10 mouse cellular contexts compared by ENCODE assay signal in genomic region chr8:84738715-84739400, GRCm38 (mm10). TPM values are rescaled to one million over a fixed set of nuclear protein-coding genes. Genes with fewer than 3 reads are reported as not detected.
DNase-seq lines count a peak whose midpoint lies in the region; ATAC-seq and TF ChIP-seq lines count a peak whose summit lies in the region.
"Had no signal": no experiment of that assay in that cellular context is flagged by ENCODE, and none has a peak within 500 bp of the region (broad histone marks: within the 10 kb centered on the region; RNA-seq: fewer than 3 reads in every experiment).

No protein-coding gene starts in this region.

- peak overlapping the region; percentile 45; the same call in 1 of the 2 replicates for H3K9ac ChIP-seq in heart, embryonic 14.5 days (ENCODE audit: low read length)
- no peak overlapping the region; the same call in 1 of the 2 replicates for H3K9ac ChIP-seq in limb, embryonic 11.5 days (ENCODE audit: low read length)

- WGBS in heart, embryonic 14.5 days: 73% methylated on average over 10 of the region's 10 CpGs
- 36% methylated on average over 10 of the region's 10 CpGs for WGBS in limb, embryonic 11.5 days

- H3K4me1 ChIP-seq in heart, embryonic 14.5 days (ENCODE audit: control insufficient read depth in 2 of 2, insufficient read depth in 2 of 2, low read length in 2 of 2): peaks cover 65 to 81% of the 10 kb centered on the region in 2 experiments
- H3K4me1 ChIP-seq in E14TG2a.4 (replicated peaks; ENCODE audit: low read depth, low read length): peaks cover 69% of the 10 kb centered on the region
- peaks cover 28% of the 10 kb centered on the region for H3K4me1 ChIP-seq in embryonic fibroblast, embryonic 13.5 days (ENCODE audit: control insufficient read depth, insufficient read depth, low read length)
- H3K4me1 ChIP-seq in limb, embryonic 11.5 days (ENCODE audit: control insufficient read depth, insufficient read depth, low read length): peaks cover 80% of the 10 kb centered on the region

- H3K36me3 ChIP-seq in heart, embryonic 14.5 days (ENCODE audit: control insufficient read depth, insufficient read depth, low read length): no peaks in the 10 kb centered on the region
- H3K36me3 ChIP-seq in E14TG2a.4 (ENCODE audit: insufficient read depth, low read length): no peaks in the 10 kb centered on the region
- H3K36me3 ChIP-seq in limb, embryonic 11.5 days (ENCODE audit: control insufficient read depth, insufficient read depth, low read length): no peaks in the 10 kb centered on the region

- peak overlapping the region; percentile 3 to 5; a peak in 1 of 4 replicates for H3K27ac ChIP-seq in heart, embryonic 14.5 days (replicated peaks in 1 of 2; ENCODE audit: control insufficient read depth in 1 of 2, insufficient read depth in 1 of 2, low read depth in 2 of 2, low read length in 2 of 2)
- H3K27ac ChIP-seq in embryonic fibroblast, embryonic 13.5 days (ENCODE audit: insufficient read depth, low read length): peak overlapping the region; percentile 19
- peak overlapping the region; percentile 49; the same call in 1 of the 2 replicates for H3K27ac ChIP-seq in limb, embryonic 11.5 days (replicated peaks; ENCODE audit: low read depth, low read length)
- H3K27ac ChIP-seq: kidney, postnatal 0 days had no signal

- no peak for TF ChIP-seq POLR2A in embryonic fibroblast, embryonic 13.5 days (IDR thresholded peaks at IDR 0.05; ENCODE audit: low read depth, low read length)

- H3K27me3 ChIP-seq in heart, embryonic 14.5 days (ENCODE audit: control insufficient read depth, insufficient read depth, low read length): no peaks in the 10 kb centered on the region; the same call in 1 of the 2 replicates
- peaks cover 96% of the 10 kb centered on the region for H3K27me3 ChIP-seq in E14TG2a.4 (ENCODE audit: insufficient read depth, low read length)
- peaks cover 23% of the 10 kb centered on the region for H3K27me3 ChIP-seq in limb, embryonic 11.5 days (ENCODE audit: control insufficient read depth, insufficient read depth, low read length)

- H3K4me2 ChIP-seq in heart, embryonic 14.5 days (ENCODE audit: low read length): 0 out of 2 replicates have a peak overlapping the region, but pooled peaks have one; percentile 55
- H3K4me2 ChIP-seq in limb, embryonic 11.5 days (ENCODE audit: low read depth, severe bottlenecking): no peak overlapping the region

- no peak for TF ChIP-seq CTCF in E14TG2a.4 (conservative IDR thresholded peaks at IDR 0.05; ENCODE audit: low read length)
- TF ChIP-seq CTCF in embryonic fibroblast, embryonic 13.5 days (IDR thresholded peaks at IDR 0.05; ENCODE audit: borderline replicate concordance, insufficient read depth, low read length): no peak

- no peak for DNase-seq in heart, adult 8-10 months (ENCODE audit: low spot score)
- DNase-seq in limb, embryonic 11.5 days (ENCODE audit: low spot score): no peak
- DNase-seq in MN1 (ENCODE audit: low spot score): no peak
- DNase-seq: cerebellum, postnatal 10 days had no signal

- no peak overlapping the region for H3K4me3 ChIP-seq in heart, embryonic 14.5 days (ENCODE audit: control insufficient read depth in 1 of 2, insufficient read depth in 1 of 2, low read depth in 1 of 2, low read length in 2 of 2)
- peak overlapping the region; percentile 57; the same call in 1 of the 2 replicates for H3K4me3 ChIP-seq in E14TG2a.4 (replicated peaks; ENCODE audit: low read length)
- H3K4me3 ChIP-seq in embryonic fibroblast, embryonic 13.5 days (ENCODE audit: insufficient read depth, low read length): no peak overlapping the region
- H3K4me3 ChIP-seq in limb, embryonic 11.5 days (ENCODE audit: low read depth, low read length): no peak overlapping the region

- H3K9me3 ChIP-seq in heart, embryonic 14.5 days (ENCODE audit: control insufficient read depth, low read length): no peaks in the 10 kb centered on the region
- no peaks in the 10 kb centered on the region for H3K9me3 ChIP-seq in E14TG2a.4 (ENCODE audit: low read length)
- no peaks in the 10 kb centered on the region for H3K9me3 ChIP-seq in limb, embryonic 11.5 days (ENCODE audit: control insufficient read depth, low read length)

- ATAC-seq in heart, embryonic 14.5 days (ENCODE audit: insufficient number of reproducible peaks, insufficient read depth, low FRiP score, low read depth): no peak
- no peak for ATAC-seq in limb, embryonic 11.5 days (ENCODE audit: insufficient number of reproducible peaks, low FRiP score, low TSS enrichment, low read depth)
- no peak for ATAC-seq in megakaryocyte-erythroid progenitor cell, adult 5-6 weeks (replicated peaks; ENCODE audit: low FRiP score, low TSS enrichment, poor library complexity, severe bottlenecking)
- no peak for ATAC-seq in activated CD4-positive, CD25-positive, alpha-beta regulatory T cell, adult 4 months

RNA-seq across cellular contexts. Expression of gene G430095P16Rik, which starts 16.1 kb away (rescaled TPM):
- 5.2 and 5.9 TPM in 2 replicates for polyA plus RNA-seq in heart, embryonic 14.5 days (2014; fragmentation: Nextera tagmentation; extraction: Ambion mirVana)
- total RNA-seq in heart, adult 8-10 months (2022): under 1 TPM in 1 of 4 experiments, not detected in 3; 0.66 TPM
- polyA plus RNA-seq in embryonic fibroblast, embryonic 13.5 days (2011; ENCODE audit: insufficient read length, low read depth, missing spikeins): 0.74 TPM in 1 of 2 replicates, not detected in the other
- 7.7 and 8.6 TPM in 2 replicates for polyA plus RNA-seq in limb, embryonic 11.5 days (2014; fragmentation: Nextera tagmentation; extraction: Ambion mirVana)
- total RNA-seq in megakaryocyte-erythroid progenitor cell, adult 5-6 weeks (2014; fragmentation: Nextera tagmentation): 25.7 and 28.1 TPM in 2 replicates
- total RNA-seq in megakaryocyte-erythroid progenitor cell, adult 5-6 weeks (2017): 8.2 and 11.4 TPM in 2 replicates
- 10 to 100 TPM; 20.2 to 37.5 TPM for polyA plus RNA-seq in activated CD4-positive, CD25-positive, alpha-beta regulatory T cell, adult 4 months (2017; shearing (Covaris generic))

RNA-seq across cellular contexts. Expression of gene Lyl1, which starts 37.6 kb away (rescaled TPM):
- 12.1 and 13.7 TPM in 2 replicates for polyA plus RNA-seq in heart, embryonic 14.5 days (2014; fragmentation: Nextera tagmentation; extraction: Ambion mirVana)
- 1 to 10 TPM; 3.5 to 4.8 (median 4.3) TPM for total RNA-seq in heart, adult 8-10 months (2022)
- polyA plus RNA-seq in embryonic fibroblast, embryonic 13.5 days (2011; ENCODE audit: insufficient read length, low read depth, missing spikeins): not detected in 2 replicates
- 3.9 and 4.8 TPM in 2 replicates for polyA plus RNA-seq in limb, embryonic 11.5 days (2014; fragmentation: Nextera tagmentation; extraction: Ambion mirVana)
- total RNA-seq in megakaryocyte-erythroid progenitor cell, adult 5-6 weeks (2014; fragmentation: Nextera tagmentation): 44.2 and 65.2 TPM in 2 replicates
- 9.5 and 10.1 TPM in 2 replicates for total RNA-seq in megakaryocyte-erythroid progenitor cell, adult 5-6 weeks (2017)
- polyA plus RNA-seq in activated CD4-positive, CD25-positive, alpha-beta regulatory T cell, adult 4 months (2017; shearing (Covaris generic)): 1 to 10 TPM in 1 of 2 experiments, under 1 TPM in 1; 0.85 to 1.2 TPM

RNA-seq across cellular contexts. Expression of gene Nacc1, which starts 51.2 kb away (rescaled TPM):
- polyA plus RNA-seq in heart, embryonic 14.5 days (2014; fragmentation: Nextera tagmentation; extraction: Ambion mirVana): 15.1 and 17.4 TPM in 2 replicates
- 10 to 100 TPM; 26.7 to 36.0 (median 33.4) TPM for total RNA-seq in heart, adult 8-10 months (2022)
- polyA plus RNA-seq in embryonic fibroblast, embryonic 13.5 days (2011; ENCODE audit: insufficient read length, low read depth, missing spikeins): 47.2 and 54.9 TPM in 2 replicates
- polyA plus RNA-seq in limb, embryonic 11.5 days (2014; fragmentation: Nextera tagmentation; extraction: Ambion mirVana): 26.4 and 26.7 TPM in 2 replicates
- 71.6 and 76.7 TPM in 2 replicates for total RNA-seq in megakaryocyte-erythroid progenitor cell, adult 5-6 weeks (2014; fragmentation: Nextera tagmentation)
- 35.8 and 51.5 TPM in 2 replicates for total RNA-seq in megakaryocyte-erythroid progenitor cell, adult 5-6 weeks (2017)
- 10 to 100 TPM in 1 of 2 experiments, 1 to 10 TPM in 1; 9.4 to 12.5 TPM for polyA plus RNA-seq in activated CD4-positive, CD25-positive, alpha-beta regulatory T cell, adult 4 months (2017; shearing (Covaris generic))

RNA-seq across cellular contexts. Expression of gene Trmt1, which starts 52.8 kb away (rescaled TPM):
- 46.1 and 50.0 TPM in 2 replicates for polyA plus RNA-seq in heart, embryonic 14.5 days (2014; fragmentation: Nextera tagmentation; extraction: Ambion mirVana)
- total RNA-seq in heart, adult 8-10 months (2022): 10 to 100 TPM; 30.9 to 41.7 (median 38.5) TPM
- 80.2 and 86.7 TPM in 2 replicates for polyA plus RNA-seq in embryonic fibroblast, embryonic 13.5 days (2011; ENCODE audit: insufficient read length, low read depth, missing spikeins)
- 65.7 and 65.9 TPM in 2 replicates for polyA plus RNA-seq in limb, embryonic 11.5 days (2014; fragmentation: Nextera tagmentation; extraction: Ambion mirVana)
- total RNA-seq in megakaryocyte-erythroid progenitor cell, adult 5-6 weeks (2014; fragmentation: Nextera tagmentation): 170 and 181 TPM in 2 replicates
- 94.9 and 126 TPM in 2 replicates for total RNA-seq in megakaryocyte-erythroid progenitor cell, adult 5-6 weeks (2017)
- polyA plus RNA-seq in activated CD4-positive, CD25-positive, alpha-beta regulatory T cell, adult 4 months (2017; shearing (Covaris generic)): 10 to 100 TPM; 32.6 to 49.8 TPM
